Mouse (Mus musculus): ENCODE data around the gene Olfr769. TPM values are rescaled to one million over a fixed set of nuclear protein-coding genes. Genes with fewer than 3 reads are reported as not detected.
"Not testable (repeated sequence)": the region's sequence is repeated elsewhere in the genome, so short reads cannot be mapped to it uniquely, and the experiment has no call there.

The Olfr769 gene
- polyA plus RNA-seq (2015; fragmentation: Nextera tagmentation; extraction: Ambion mirVana): not detected in 2 replicates

GRCm38 (mm10) chr10:129117761-129118160 lies at the start of gene Olfr769:
Gene Olfr769 (minus strand): TSS chr10:129117861.
- no peak for ATAC-seq (ENCODE audit: insufficient number of reproducible peaks, insufficient read depth, low FRiP score, low TSS enrichment, low read depth)
- Histone ChIP-seq H3K9ac (no peak within 1 kb of the TSS), H3K4me3 (no peak within 1 kb of the TSS), H3K27ac (no peak within 1 kb of the TSS), H3K36me3 (no peaks in the 10 kb centered on the region), H3K4me1 (no peaks in the 10 kb centered on the region), H3K4me2 (no peak within 1 kb of the TSS), H3K27me3 (no peaks in the 10 kb centered on the region), H3K9me3 (no peaks in the 10 kb centered on the region)
- WGBS: 67% methylated on average over 2 of the region's 2 CpGs

- Histone ChIP-seq H3K27ac (no peak within 1 kb of the TSS), H3K4me3 (no peak within 1 kb of the TSS), H3K36me3 (no peaks in the 10 kb centered on the region), H3K9ac (no peak within 1 kb of the TSS), H3K9me3 (no peaks in the 10 kb centered on the region), H3K27me3 (no peaks in the 10 kb centered on the region), H3K4me1 (no peaks in the 10 kb centered on the region), H3K4me2 (no peak within 1 kb of the TSS)
- WGBS: 88% methylated on average over 1 of the region's 1 CpGs
- ATAC-seq (ENCODE audit: insufficient number of reproducible peaks, insufficient read depth, low FRiP score, low TSS enrichment, low read depth): no peak
These were observed 47.0 kb upstream of the Olfr769 start, which contains the start of gene Olfr771 for GRCm38 (mm10) chr10:129164651-129165050. Gene Olfr771 (minus strand): TSS chr10:129164751.

- no peaks in the 10 kb centered on the region for H3K36me3 ChIP-seq
- H3K4me3 ChIP-seq: no peak within 1 kb of the TSS
- H3K9ac ChIP-seq: no peak within 1 kb of the TSS
- no peak within 1 kb of the TSS for H3K4me2 ChIP-seq
- ATAC-seq (ENCODE audit: insufficient number of reproducible peaks, insufficient read depth, low FRiP score, low TSS enrichment, low read depth): no peak
- no peaks in the 10 kb centered on the region for H3K9me3 ChIP-seq
- H3K27me3 ChIP-seq: no peaks in the 10 kb centered on the region
- no peak within 1 kb of the TSS for H3K27ac ChIP-seq
- H3K4me1 ChIP-seq: no peaks in the 10 kb centered on the region
- 87% methylated on average over 2 of the region's 2 CpGs for WGBS
These were observed 21.2 kb upstream of the Olfr769 start, which contains the start of gene Olfr770 for GRCm38 (mm10) chr10:129138898-129139297. Gene Olfr770 (minus strand): TSS chr10:129138998.

- no peaks in the 10 kb centered on the region for H3K9me3 ChIP-seq
- no peak overlapping the region for H3K27ac ChIP-seq
- H3K4me3 ChIP-seq: no peak overlapping the region
- no peak for ATAC-seq (ENCODE audit: insufficient number of reproducible peaks, insufficient read depth, low FRiP score, low TSS enrichment, low read depth)
- no peak overlapping the region for H3K4me2 ChIP-seq
- no peak overlapping the region for H3K9ac ChIP-seq
- 88% methylated on average over 3 of the region's 3 CpGs for WGBS
- H3K36me3 ChIP-seq: no peaks in the 10 kb centered on the region
- H3K4me1 ChIP-seq: no peaks in the 10 kb centered on the region
- H3K27me3 ChIP-seq: no peaks in the 10 kb centered on the region
These were observed 2.5 kb downstream of the Olfr769 start for GRCm38 (mm10) chr10:129115146-129115545.

- H3K27me3 ChIP-seq: no peaks in the 10 kb centered on the region
- WGBS: 24% methylated on average over 3 of the region's 3 CpGs
- no peaks in the 10 kb centered on the region for H3K36me3 ChIP-seq
- no peak for ATAC-seq (ENCODE audit: insufficient number of reproducible peaks, insufficient read depth, low FRiP score, low TSS enrichment, low read depth)
- no peak overlapping the region for H3K4me3 ChIP-seq
- H3K27ac ChIP-seq: no peak overlapping the region
- H3K4me1 ChIP-seq: no peaks in the 10 kb centered on the region
- H3K9ac ChIP-seq: no peak overlapping the region
- H3K4me2 ChIP-seq: no peak overlapping the region
- no peaks in the 10 kb centered on the region for H3K9me3 ChIP-seq
These were observed 16.4 kb downstream of the Olfr769 start for GRCm38 (mm10) chr10:129101231-129101630.

- ATAC-seq (ENCODE audit: insufficient number of reproducible peaks, insufficient read depth, low FRiP score, low TSS enrichment, low read depth): no peak
- no peak within 1 kb of the TSS for H3K9ac ChIP-seq
- no peak within 1 kb of the TSS for H3K4me2 ChIP-seq
- no peaks in the 10 kb centered on the region for H3K4me1 ChIP-seq
- H3K4me3 ChIP-seq: no peak within 1 kb of the TSS
- WGBS: 73% methylated on average over 1 of the region's 1 CpGs
- H3K27me3 ChIP-seq: no peaks in the 10 kb centered on the region
- no peaks in the 10 kb centered on the region for H3K36me3 ChIP-seq
- H3K9me3 ChIP-seq: no peaks in the 10 kb centered on the region
- H3K27ac ChIP-seq: no peak within 1 kb of the TSS
These were observed 18.4 kb downstream of the Olfr769 start, which contains the start of gene Olfr768 for GRCm38 (mm10) chr10:129099275-129099674. Gene Olfr768 (minus strand): TSS chr10:129099375.

GRCm38 (mm10) chr10:129082810-129083209 lies 34.9 kb downstream of the Olfr769 start, which contains the start of gene Olfr767:
Gene Olfr767 (minus strand): TSS chr10:129082910.
- not testable (repeated sequence) for H3K9ac ChIP-seq; H3K4me3 ChIP-seq; ATAC-seq (ENCODE audit: insufficient number of reproducible peaks, insufficient read depth, low FRiP score, low TSS enrichment, low read depth); H3K27ac ChIP-seq; H3K36me3 ChIP-seq; H3K9me3 ChIP-seq; H3K4me2 ChIP-seq; H3K4me1 ChIP-seq; H3K27me3 ChIP-seq

GRCm38 (mm10) chr10:129068877-129069276 lies 48.8 kb downstream of the Olfr769 start, which contains the start of gene Olfr766-ps1:
Gene Olfr766-ps1 (minus strand): TSS chr10:129068977.
- Histone ChIP-seq H3K27me3 (no peaks in the 10 kb centered on the region), H3K36me3 (no peaks in the 10 kb centered on the region), H3K4me3 (no peak within 1 kb of the TSS), H3K27ac (no peak within 1 kb of the TSS), H3K9me3 (no peaks in the 10 kb centered on the region), H3K9ac (no peak within 1 kb of the TSS), H3K4me2 (no peak within 1 kb of the TSS), H3K4me1 (no peaks in the 10 kb centered on the region)
- 83% methylated on average over 2 of the region's 2 CpGs for WGBS
- ATAC-seq (ENCODE audit: insufficient number of reproducible peaks, insufficient read depth, low FRiP score, low TSS enrichment, low read depth): no peak

Other genes with a start within 250 kb of the Olfr769 start
- gene Gdf11, start 226.1 kb downstream of the Olfr769 start, polyA plus RNA-seq (2015; fragmentation: Nextera tagmentation; extraction: Ambion mirVana): 7.0 and 8.3 TPM in 2 replicates
- gene Cd63, start 216.9 kb downstream of the Olfr769 start, polyA plus RNA-seq (2015; fragmentation: Nextera tagmentation; extraction: Ambion mirVana): 663 and 674 TPM in 2 replicates
- 12.7 and 16.4 TPM in 2 replicates for gene Rdh5, start 195.0 kb downstream of the Olfr769 start, polyA plus RNA-seq (2015; fragmentation: Nextera tagmentation; extraction: Ambion mirVana)
- 206 and 216 TPM in 2 replicates for gene Bloc1s1, start 193.8 kb downstream of the Olfr769 start, polyA plus RNA-seq (2015; fragmentation: Nextera tagmentation; extraction: Ambion mirVana)
- gene Itga7, start 184.0 kb downstream of the Olfr769 start, polyA plus RNA-seq (2015; fragmentation: Nextera tagmentation; extraction: Ambion mirVana): 1.2 and 2.0 TPM in 2 replicates
- 0.22 TPM in 1 of 2 replicates, not detected in the other for gene Mettl7b, start 156.9 kb downstream of the Olfr769 start, polyA plus RNA-seq (2015; fragmentation: Nextera tagmentation; extraction: Ambion mirVana)
- gene Olfr9, start 128.4 kb downstream of the Olfr769 start, polyA plus RNA-seq (2015; fragmentation: Nextera tagmentation; extraction: Ambion mirVana): not detected in 2 replicates
- not detected in 2 replicates for gene Olfr763, start 107.1 kb downstream of the Olfr769 start, polyA plus RNA-seq (2015; fragmentation: Nextera tagmentation; extraction: Ambion mirVana)
- not detected in 2 replicates for gene Olfr764-ps1, start 78.0 kb downstream of the Olfr769 start, polyA plus RNA-seq (2015; fragmentation: Nextera tagmentation; extraction: Ambion mirVana)
- not detected in 2 replicates for gene Olfr765, start 67.9 kb downstream of the Olfr769 start, polyA plus RNA-seq (2015; fragmentation: Nextera tagmentation; extraction: Ambion mirVana)
- not detected in 2 replicates for gene Olfr766-ps1, start 48.9 kb downstream of the Olfr769 start, polyA plus RNA-seq (2015; fragmentation: Nextera tagmentation; extraction: Ambion mirVana)
- gene Olfr767, start 35.0 kb downstream of the Olfr769 start, polyA plus RNA-seq (2015; fragmentation: Nextera tagmentation; extraction: Ambion mirVana): not detected in 2 replicates
- not detected in 2 replicates for gene Olfr768, start 18.5 kb downstream of the Olfr769 start, polyA plus RNA-seq (2015; fragmentation: Nextera tagmentation; extraction: Ambion mirVana)
- not detected in 2 replicates for gene Olfr770, start 21.1 kb upstream of the Olfr769 start, polyA plus RNA-seq (2015; fragmentation: Nextera tagmentation; extraction: Ambion mirVana)
- gene Olfr771, start 46.9 kb upstream of the Olfr769 start, polyA plus RNA-seq (2015; fragmentation: Nextera tagmentation; extraction: Ambion mirVana): not detected in 2 replicates
- not detected in 2 replicates for gene Olfr772, start 60.1 kb upstream of the Olfr769 start, polyA plus RNA-seq (2015; fragmentation: Nextera tagmentation; extraction: Ambion mirVana)
- not detected in 2 replicates for gene Olfr773, start 69.6 kb upstream of the Olfr769 start, polyA plus RNA-seq (2015; fragmentation: Nextera tagmentation; extraction: Ambion mirVana)
- not detected in 2 replicates for gene Olfr774, start 118.3 kb upstream of the Olfr769 start, polyA plus RNA-seq (2015; fragmentation: Nextera tagmentation; extraction: Ambion mirVana)
- gene Olfr775, start 130.6 kb upstream of the Olfr769 start, polyA plus RNA-seq (2015; fragmentation: Nextera tagmentation; extraction: Ambion mirVana): not detected in 2 replicates
- not detected in 2 replicates for gene Olfr776, start 141.3 kb upstream of the Olfr769 start, polyA plus RNA-seq (2015; fragmentation: Nextera tagmentation; extraction: Ambion mirVana)
- gene Olfr777, start 153.6 kb upstream of the Olfr769 start, polyA plus RNA-seq (2015; fragmentation: Nextera tagmentation; extraction: Ambion mirVana): not detected in 2 replicates
- not detected in 2 replicates for gene Olfr780, start 200.3 kb upstream of the Olfr769 start, polyA plus RNA-seq (2015; fragmentation: Nextera tagmentation; extraction: Ambion mirVana)
- not detected in 2 replicates for gene Olfr781, start 211.0 kb upstream of the Olfr769 start, polyA plus RNA-seq (2015; fragmentation: Nextera tagmentation; extraction: Ambion mirVana)
- gene Olfr782, start 231.0 kb upstream of the Olfr769 start, polyA plus RNA-seq (2015; fragmentation: Nextera tagmentation; extraction: Ambion mirVana): not detected in 2 replicates